Mouse (Mus musculus) liver, postnatal 0 days (tissue): ENCODE results near the gene Slc39a2. TPM values are rescaled to one million over a fixed set of nuclear protein-coding genes. Genes with fewer than 3 reads are reported as not detected.

Experiments
- ATAC-seq: fragments of 200-750 bp; cut with Nextera tagmentation; 2 replicates; pipeline ENCODE4 v1.8.0; 2017; ENCODE audit warnings: mild to moderate bottlenecking, moderate library complexity
- DNase-seq: peaks from one replicate; pipeline ENCODE4 v3.0.0-alpha.2; 2016
- H3K27ac ChIP-seq: fragments of 300-500 bp; sonication (generic); 2 replicates; pipeline ENCODE4 v1.5.1; 2014; ENCODE audit warnings: antibody characterized with exemption, moderate library complexity, mild to moderate bottlenecking, low read depth
- H3K27me3 ChIP-seq: fragments of 300-500 bp; sonication (generic); 2 replicates; pipeline ENCODE4 v1.6.1; 2014; ENCODE audit warnings: low read length, control low read depth, mixed read lengths; ENCODE audit not compliant: insufficient read depth
- H3K36me3 ChIP-seq: fragments of 300-500 bp; sonication (generic); replicated peaks from 2 replicates; pipeline ENCODE4 v1.6.1; 2014; ENCODE audit warnings: mild to moderate bottlenecking, control low read depth, low read length, moderate library complexity, mixed read lengths; ENCODE audit not compliant: insufficient read depth
- H3K4me1 ChIP-seq: fragments of 300-500 bp; sonication (generic); 2 replicates; pipeline ENCODE4 v1.6.1; 2014; ENCODE audit warnings: antibody characterized with exemption, mild to moderate bottlenecking, control low read depth; ENCODE audit not compliant: insufficient read depth
- H3K4me2 ChIP-seq: fragments of 300-500 bp; sonication (generic); 2 replicates; pipeline ENCODE4 v1.6.1; 2014; ENCODE audit warnings: low read depth, mild to moderate bottlenecking, low read length, moderate library complexity, mixed read lengths
- H3K4me3 ChIP-seq: fragments of 300-500 bp; sonication (generic); 2 replicates; pipeline ENCODE4 v1.5.1; 2014; ENCODE audit warnings: low read depth, low read length
- H3K9ac ChIP-seq: fragments of 300-500 bp; sonication (generic); replicated peaks from 2 replicates; pipeline ENCODE4 v1.6.1; 2014; ENCODE audit warnings: mild to moderate bottlenecking, moderate library complexity
- H3K9me3 ChIP-seq: fragments of 300-500 bp; sonication (generic); 2 replicates; pipeline ENCODE4 v1.6.1; 2016; ENCODE audit warnings: mild to moderate bottlenecking, control low read depth, low read length, mixed read lengths
- CTCF ChIP-seq: sonication (generic); IDR thresholded peaks from 2 replicates; pipeline ENCODE4 v1.5.1; 2016; ENCODE audit warnings: antibody characterized with exemption, low read depth
- EP300 ChIP-seq: IDR thresholded peaks from 2 replicates; pipeline ENCODE4 v1.6.1; 2016; ENCODE audit warnings: antibody characterized with exemption, low read depth, mild to moderate bottlenecking
- WGBS: fragments of 180-500 bp; shearing (Covaris S2); extraction: QIAGEN DNeasy Blood & Tissue Kit; methylation state at CpG from one replicate; pipeline ENCODE4 v1.1.7; 2014; ENCODE audit not compliant: insufficient replicate concordance; 5-methylcytosine and 5-hydroxymethylcytosine counted together
- polyA plus RNA-seq: library from polyadenylated mRNA; unstranded; fragments of >200 nt; fragmentation: Nextera tagmentation; extraction: Ambion mirVana; gene quantifications from 2 replicates; pipeline ENCODE4 v1.2.1, GENCODE M21; 2015

The Slc39a2 gene
- polyA plus RNA-seq, 1 experiment from 2014 or later = 0.07 TPM

DNA sequence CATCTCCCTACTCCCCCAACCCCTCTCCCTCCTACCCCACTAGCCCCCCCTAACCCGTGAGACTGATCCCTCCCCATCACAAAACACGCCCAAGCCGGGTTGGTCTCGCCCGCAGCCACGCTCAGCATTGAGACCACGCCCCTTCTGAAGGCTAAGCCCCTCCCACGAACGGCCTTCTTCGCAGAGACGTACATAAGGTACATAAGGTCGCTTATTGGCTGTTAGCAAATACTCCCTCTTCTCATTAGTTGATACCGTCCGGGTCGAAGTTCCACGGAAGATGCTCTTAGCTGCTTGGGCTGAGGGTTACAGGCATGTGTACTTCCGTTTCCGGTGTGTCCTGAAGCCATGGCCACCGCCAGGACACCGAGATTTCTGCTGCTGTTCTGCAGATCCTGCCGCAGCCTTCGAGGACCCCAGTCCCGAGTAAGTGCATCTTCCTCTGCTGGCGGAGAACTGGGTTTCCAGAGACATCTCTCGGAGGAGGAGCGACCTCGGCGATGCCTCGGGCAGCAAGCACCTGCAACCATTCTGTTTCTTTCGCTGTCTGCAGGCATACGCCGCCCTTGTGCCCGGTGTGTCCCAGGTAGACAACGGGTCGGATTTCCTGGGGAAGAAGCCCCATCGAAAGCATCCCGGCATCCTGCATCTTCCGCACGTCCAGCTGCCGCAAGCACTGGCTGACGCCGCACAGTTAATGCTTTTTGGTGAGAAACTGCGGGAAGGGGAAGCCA, 7.9 kb upstream of the Slc39a2 start, which contains the start of gene Mettl17:
Gene Mettl17 (plus strand): TSS at position 245 of the 734 bp plus-strand sequence.
- peak; percentile 98 for ATAC-seq

GRCm38 (mm10) chr14:51886051-51886450, 6.6 kb upstream of the Slc39a2 start:
- no peak for TF ChIP-seq EP300
- TF ChIP-seq CTCF = no peak
- Histone ChIP-seq H3K4me1 (peaks cover 8% of the 10 kb centered on the region), H3K27ac (no peak overlapping the region), H3K36me3 (peaks cover 21% of the 10 kb centered on the region), H3K27me3 (no peaks in the 10 kb centered on the region), H3K4me3 (0 out of 2 replicates have a peak overlapping the region, but pooled peaks have one; percentile 2), H3K9me3 (no peaks in the 10 kb centered on the region), H3K9ac (no peak overlapping the region), H3K4me2 (no peak overlapping the region)
- ATAC-seq (no peak), DNase-seq (no peak)
- 73% methylated on average over 6 of the region's 6 CpGs for WGBS

More for the DNA sequence above, 7.9 kb upstream of the Slc39a2 start, which contains the start of gene Mettl17:
- H3K4me2 ChIP-seq = peak within 1 kb of the TSS; percentile 96
- H3K9me3 ChIP-seq = no peaks in the 10 kb centered on the region
- peak within 1 kb of the TSS; percentile 73 for H3K4me3 ChIP-seq
- peak; percentile 35; the same call in 1 of the 2 replicates for TF ChIP-seq EP300
- TF ChIP-seq CTCF = 0 out of 2 replicates have a peak, but pooled peaks have one; percentile 12
- peak within 1 kb of the TSS; percentile 74 for H3K27ac ChIP-seq
- WGBS = under 1% methylated on average over 43 of the region's 43 CpGs
- peak within 1 kb of the TSS; percentile 72 for H3K9ac ChIP-seq
- peak; percentile 95 for DNase-seq
- peaks cover 8% of the 10 kb centered on the region for H3K4me1 ChIP-seq
- H3K36me3 ChIP-seq = peaks cover 14% of the 10 kb centered on the region
- no peaks in the 10 kb centered on the region for H3K27me3 ChIP-seq

- no peak overlapping the region for H3K4me3 ChIP-seq
- no peaks in the 10 kb centered on the region for H3K27me3 ChIP-seq
- H3K9ac ChIP-seq = no peak overlapping the region
- no peak for ATAC-seq
- peaks cover 11% of the 10 kb centered on the region for H3K4me1 ChIP-seq
- TF ChIP-seq EP300 (no peak), CTCF (no peak)
- H3K4me2 ChIP-seq = no peak overlapping the region
- 82% methylated on average over 6 of the region's 6 CpGs for whole genome bisulfite sequencing
- peaks cover 30% of the 10 kb centered on the region for H3K36me3 ChIP-seq
- no peak for DNase-seq
- H3K9me3 ChIP-seq = no peaks in the 10 kb centered on the region
- no peak overlapping the region for H3K27ac ChIP-seq
Observed at GRCm38 (mm10) chr14:51889833-51890232, 2.9 kb upstream of the Slc39a2 start.

- TF ChIP-seq CTCF (no peak), EP300 (no peak)
- DNase-seq = no peak
- Histone ChIP-seq H3K27ac (no peak overlapping the region), H3K9me3 (no peaks in the 10 kb centered on the region), H3K36me3 (peaks cover 26% of the 10 kb centered on the region), H3K27me3 (no peaks in the 10 kb centered on the region), H3K4me2 (no peak overlapping the region), H3K4me1 (0 out of 2 replicates have a peak, but pooled peaks cover 3% of the 10 kb centered on the region), H3K9ac (no peak overlapping the region), H3K4me3 (no peak overlapping the region)
- peak; percentile 38 for ATAC-seq
- 55% methylated on average over 10 of the region's 10 CpGs for WGBS
Observed at GRCm38 (mm10) chr14:51893094-51893794, 555 bp downstream of the Slc39a2 start.

- ATAC-seq (peak; percentile 43; the same call in 1 of the 2 replicates), DNase-seq (no peak)
- TF ChIP-seq EP300 = no peak
- TF ChIP-seq CTCF = no peak
- Histone ChIP-seq H3K36me3 (peaks cover 22% of the 10 kb centered on the region), H3K4me3 (no peak overlapping the region), H3K4me2 (no peak overlapping the region), H3K27ac (no peak overlapping the region), H3K4me1 (0 out of 2 replicates have a peak, but pooled peaks cover 3% of the 10 kb centered on the region), H3K9ac (no peak overlapping the region), H3K9me3 (no peaks in the 10 kb centered on the region), H3K27me3 (no peaks in the 10 kb centered on the region)
- WGBS = 45% methylated on average over 3 of the region's 3 CpGs
Observed at GRCm38 (mm10) chr14:51893809-51894208, 1.1 kb downstream of the Slc39a2 start.

DNA sequence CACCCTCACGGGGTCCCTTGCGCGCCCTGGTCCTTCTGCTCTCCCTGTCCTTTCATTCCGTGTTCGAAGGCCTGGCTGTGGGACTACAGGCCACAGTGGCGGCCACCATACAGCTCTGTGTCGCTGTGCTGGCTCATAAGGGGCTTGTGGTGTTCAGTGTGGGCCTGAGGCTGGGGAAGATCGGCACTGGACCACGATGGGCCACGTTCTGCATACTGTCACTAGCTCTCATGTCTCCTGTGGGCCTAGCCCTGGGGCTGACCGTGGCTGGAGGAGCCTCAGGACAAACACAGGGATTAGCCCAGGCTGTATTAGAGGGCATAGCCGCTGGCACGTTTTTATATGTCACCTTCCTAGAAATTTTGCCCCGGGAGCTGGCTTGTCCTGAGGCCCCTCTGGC, 2.4 kb downstream of the Slc39a2 start:
- Histone ChIP-seq H3K27ac (no peak overlapping the region), H3K4me1 (0 out of 2 replicates have a peak, but pooled peaks cover 3% of the 10 kb centered on the region), H3K27me3 (no peaks in the 10 kb centered on the region), H3K9me3 (no peaks in the 10 kb centered on the region), H3K4me3 (no peak overlapping the region), H3K36me3 (peaks cover 15% of the 10 kb centered on the region), H3K4me2 (no peak overlapping the region), H3K9ac (no peak overlapping the region)
- no peak for ATAC-seq
- TF ChIP-seq EP300 (no peak), CTCF (no peak)
- DNase-seq = no peak
- WGBS = 72% methylated on average over 14 of the region's 14 CpGs
